Mouse (Mus musculus): ENCODE data around the gene Nalcn. TPM values are rescaled to one million over a fixed set of nuclear protein-coding genes. Genes with fewer than 3 reads are reported as not detected.
"Not testable (repeated sequence)": the region's sequence is repeated elsewhere in the genome, so short reads cannot be mapped to it uniquely, and the experiment has no call there.

Nalcn gene
- total RNA-seq (2012; rRNA removed) (not detected in 2 replicates), polyA plus RNA-seq (2012; ENCODE audit: insufficient read depth in 1 of 2, insufficient read length in 2 of 2, low read depth in 1 of 2, low replicate concordance in 2 of 2, missing spikeins in 1 of 2) (under 1 TPM in 1 of 2 experiments, not detected in 1; 0.03 TPM)

DNA sequence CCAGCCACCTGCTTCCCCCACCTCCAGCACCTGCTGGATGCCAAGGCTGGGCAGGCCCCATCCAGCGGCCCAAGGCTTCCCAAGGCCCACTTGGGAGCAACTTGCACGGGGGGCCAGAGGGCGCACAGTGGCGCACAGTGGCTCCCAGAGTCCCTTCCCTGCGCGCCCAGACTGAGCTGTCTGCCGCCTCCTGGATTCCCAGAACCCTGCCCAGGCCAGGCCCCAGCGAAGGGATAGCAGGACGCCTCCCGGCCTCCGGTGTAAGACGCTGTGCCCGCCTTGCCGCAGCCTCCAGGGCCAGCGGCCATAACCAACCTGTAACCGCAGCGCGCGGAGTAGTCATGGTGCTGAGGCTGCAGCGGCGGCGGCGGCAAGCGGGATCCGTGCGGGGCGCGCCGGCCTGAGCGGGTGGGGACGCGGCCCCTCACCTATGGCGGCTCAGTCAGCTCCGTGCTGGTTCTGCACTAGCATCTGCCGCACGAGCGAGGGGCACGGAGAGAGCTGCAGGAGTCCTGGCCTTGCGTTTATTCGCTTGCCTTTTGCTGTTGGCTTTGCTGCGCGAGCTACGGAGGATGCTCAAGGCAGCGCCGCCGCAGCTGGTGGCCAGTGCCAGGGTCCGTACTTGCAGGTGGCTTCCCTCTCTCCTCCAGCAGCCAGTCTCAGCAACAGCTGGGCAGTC is at the start of gene Nalcn:
Gene Nalcn (minus strand): TSS at position 644 of the 679 bp plus-strand sequence.
- TF ChIP-seq CHD2 (IDR thresholded peaks at IDR 0.05; ENCODE audit: low read length) (no peak), UBTF (IDR thresholded peaks at IDR 0.05; ENCODE audit: borderline replicate concordance, insufficient read depth, low read depth, low read length) (no peak), USF1 (IDR thresholded peaks at IDR 0.05; ENCODE audit: low read depth, low read length) (no peak), RAD21 (IDR thresholded peaks at IDR 0.05; ENCODE audit: low read depth, low read length) (no peak)
- Histone ChIP-seq H3K27ac (ENCODE audit: control insufficient read depth, low read depth, low read length) (no peak within 1 kb of the TSS), H3K4me1 (ENCODE audit: control insufficient read depth in 1 of 2, insufficient read depth in 2 of 2, low read length in 2 of 2) (no peaks in the 10 kb centered on the region), H3K27me3 (ENCODE audit: control insufficient read depth in 1 of 2, insufficient read depth in 2 of 2, low read length in 2 of 2) (no peaks in the 10 kb centered on the region; a peak in 1 of 4 replicates), H3K4me3 (ENCODE audit: control insufficient read depth in 1 of 2, insufficient read depth in 1 of 2, low read depth in 2 of 2, low read length in 2 of 2) (no peak within 1 kb of the TSS), H3K36me3 (ENCODE audit: control insufficient read depth in 1 of 2, insufficient read depth in 2 of 2, low read length in 2 of 2) (no peaks in the 10 kb centered on the region), H3K79me2 (ENCODE audit: control insufficient read depth, insufficient read depth, low read length, poor library complexity) (no peaks in the 10 kb centered on the region), H3K9me3 (replicated peaks; ENCODE audit: insufficient read depth, low read length) (no peaks in the 10 kb centered on the region), H3K9ac (ENCODE audit: control insufficient read depth, low read depth, low read length, poor library complexity, severe bottlenecking) (no peak within 1 kb of the TSS)
- DNase-seq (ENCODE audit: low read depth, low spot score), result no peak

DNA sequence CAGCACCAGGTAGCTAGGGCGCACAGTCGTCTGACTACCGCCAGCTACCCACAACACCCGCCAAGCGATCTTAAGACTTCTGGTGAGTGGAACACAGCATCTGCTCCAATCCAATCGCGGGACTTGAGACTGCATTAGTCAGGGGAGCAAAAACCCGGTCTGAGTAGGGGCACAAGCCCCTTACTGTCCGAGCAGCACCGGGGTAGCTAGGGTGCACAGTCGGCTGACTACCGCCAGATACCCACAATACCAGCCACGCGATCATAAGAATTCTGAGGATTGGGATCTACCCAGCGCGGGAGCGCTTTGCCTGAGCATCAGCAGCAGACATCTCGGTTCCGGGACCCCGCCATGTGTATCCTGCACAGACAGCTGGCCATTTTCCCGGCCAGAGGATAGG is 44.1 kb upstream of the Nalcn start:
- H3K4me1 ChIP-seq (ENCODE audit: control insufficient read depth in 1 of 2, insufficient read depth in 2 of 2, low read length in 2 of 2); H3K9ac ChIP-seq (ENCODE audit: control insufficient read depth, low read depth, low read length, poor library complexity, severe bottlenecking); H3K27ac ChIP-seq (ENCODE audit: control insufficient read depth, low read depth, low read length); H3K4me3 ChIP-seq (ENCODE audit: control insufficient read depth in 1 of 2, insufficient read depth in 1 of 2, low read depth in 2 of 2, low read length in 2 of 2); H3K79me2 ChIP-seq (ENCODE audit: control insufficient read depth, insufficient read depth, low read length, poor library complexity); H3K27me3 ChIP-seq (ENCODE audit: control insufficient read depth in 1 of 2, insufficient read depth in 2 of 2, low read length in 2 of 2); DNase-seq (ENCODE audit: low read depth, low spot score); H3K9me3 ChIP-seq (replicated peaks; ENCODE audit: insufficient read depth, low read length); H3K36me3 ChIP-seq (ENCODE audit: control insufficient read depth in 1 of 2, insufficient read depth in 2 of 2, low read length in 2 of 2): not testable (repeated sequence)

DNA sequence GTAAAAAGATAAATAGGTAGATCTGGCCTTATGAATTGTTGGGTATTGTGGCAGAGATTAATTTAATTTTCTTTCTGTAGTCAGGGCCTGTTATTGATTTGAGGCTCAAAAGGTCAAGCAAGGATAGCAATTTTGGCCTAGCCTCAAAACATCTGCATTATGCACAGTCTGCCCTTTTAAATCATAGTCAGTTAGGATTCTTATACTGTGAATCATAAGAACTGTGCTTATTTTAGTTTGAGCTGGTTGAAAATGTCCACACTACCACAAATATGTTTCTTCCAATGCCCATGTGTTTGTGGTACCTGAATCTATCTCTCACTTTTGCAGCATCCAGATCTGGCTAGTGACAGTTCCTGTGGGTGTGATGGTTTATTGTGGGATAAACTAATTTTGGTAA is 37.5 kb upstream of the Nalcn start:
- H3K36me3 ChIP-seq (ENCODE audit: control insufficient read depth in 1 of 2, insufficient read depth in 2 of 2, low read length in 2 of 2), result no peaks in the 10 kb centered on the region
- H3K27me3 ChIP-seq (ENCODE audit: control insufficient read depth in 1 of 2, insufficient read depth in 2 of 2, low read length in 2 of 2), result no peaks in the 10 kb centered on the region
- H3K4me3 ChIP-seq (ENCODE audit: control insufficient read depth in 1 of 2, insufficient read depth in 1 of 2, low read depth in 2 of 2, low read length in 2 of 2), result no peak overlapping the region
- no peaks in the 10 kb centered on the region for H3K9me3 ChIP-seq (replicated peaks; ENCODE audit: insufficient read depth, low read length)
- no peaks in the 10 kb centered on the region for H3K79me2 ChIP-seq (ENCODE audit: control insufficient read depth, insufficient read depth, low read length, poor library complexity)
- no peak overlapping the region for H3K9ac ChIP-seq (ENCODE audit: control insufficient read depth, low read depth, low read length, poor library complexity, severe bottlenecking)
- TF ChIP-seq ELF1 (IDR thresholded peaks at IDR 0.05; ENCODE audit: low read depth, low read length) (no peak), MYC (IDR thresholded peaks at IDR 0.05; ENCODE audit: low read depth, low read length) (no peak), MXI1 (IDR thresholded peaks at IDR 0.05; ENCODE audit: low read depth, low read length) (no peak), POLR2A (IDR thresholded peaks at IDR 0.05; ENCODE audit: control insufficient read depth in 1 of 2, insufficient read depth in 1 of 2, low read depth in 1 of 2, low read length in 2 of 2, poor library complexity in 1 of 2) (no peak), USF2 (IDR thresholded peaks at IDR 0.05; ENCODE audit: borderline replicate concordance in 1 of 2, insufficient read depth in 1 of 2, low read depth in 1 of 2, low read length in 2 of 2) (no peak), JUND (IDR thresholded peaks at IDR 0.05; ENCODE audit: low read depth, low read length) (no peak), ZC3H11A (IDR thresholded peaks at IDR 0.05; ENCODE audit: low read depth, low read length) (no peak), ZNF384 (IDR thresholded peaks at IDR 0.05; ENCODE audit: low read depth, low read length) (no peak), SMC3 (IDR thresholded peaks at IDR 0.05; ENCODE audit: low read depth, low read length) (no peak), HCFC1 (IDR thresholded peaks at IDR 0.05; ENCODE audit: low read depth, low read length) (no peak), UBTF (IDR thresholded peaks at IDR 0.05; ENCODE audit: borderline replicate concordance, insufficient read depth, low read depth, low read length) (no peak), TCF12 (IDR thresholded peaks at IDR 0.05; ENCODE audit: low read depth, low read length) (no peak), USF1 (IDR thresholded peaks at IDR 0.05; ENCODE audit: low read depth, low read length) (no peak), MYB (IDR thresholded peaks at IDR 0.05; ENCODE audit: low read depth, low read length) (no peak), ZKSCAN1 (IDR thresholded peaks at IDR 0.05; ENCODE audit: low read depth, low read length) (no peak), TAL1 (IDR thresholded peaks at IDR 0.05; ENCODE audit: low read length) (no peak), TBP (IDR thresholded peaks at IDR 0.05; ENCODE audit: low read depth, low read length) (no peak), MEF2A (IDR thresholded peaks at IDR 0.05; ENCODE audit: extremely low read depth, insufficient replicate concordance, low read depth, low read length, poor library complexity, severe bottlenecking) (no peak)
- H3K27ac ChIP-seq (ENCODE audit: control insufficient read depth, low read depth, low read length), result no peak overlapping the region
- no peaks in the 10 kb centered on the region for H3K4me1 ChIP-seq (ENCODE audit: control insufficient read depth in 1 of 2, insufficient read depth in 2 of 2, low read length in 2 of 2)
- DNase-seq (ENCODE audit: low read depth, low spot score), result no peak
